Mouse (Mus musculus) hindbrain, embryonic 16.5 days (tissue): ENCODE results near the gene Afg1l. TPM values are rescaled to one million over a fixed set of nuclear protein-coding genes. Genes with fewer than 3 reads are reported as not detected.

Source experiments
- ATAC-seq: fragments of 200-750 bp; cut with Nextera tagmentation; 2 replicates; pipeline ENCODE4 v1.8.0; 2017; ENCODE audit warnings: moderate TSS enrichment, moderate library complexity
- H3K27ac ChIP-seq: fragments of 300-500 bp; sonication (generic); 2 replicates; pipeline ENCODE4 v1.5.1; 2014; ENCODE audit warnings: low read depth, mild to moderate bottlenecking, control low read depth, low read length, moderate library complexity
- H3K27me3 ChIP-seq: fragments of 300-500 bp; sonication (generic); replicated peaks from 2 replicates; pipeline ENCODE4 v1.6.1; 2014; ENCODE audit warnings: low read length; ENCODE audit not compliant: control insufficient read depth, insufficient read depth
- H3K36me3 ChIP-seq: fragments of 300-500 bp; sonication (generic); 2 replicates; pipeline ENCODE4 v1.6.1; 2014; ENCODE audit warnings: mild to moderate bottlenecking, low read length, moderate library complexity, mixed read lengths; ENCODE audit not compliant: control insufficient read depth, insufficient read depth
- H3K4me1 ChIP-seq: fragments of 300-500 bp; sonication (generic); 2 replicates; pipeline ENCODE4 v1.6.1; 2014; ENCODE audit warnings: low read depth, low read length; ENCODE audit not compliant: control insufficient read depth, insufficient read depth
- H3K4me2 ChIP-seq: fragments of 300-500 bp; sonication (generic); 2 replicates; pipeline ENCODE4 v1.6.1; 2014; ENCODE audit warnings: mild to moderate bottlenecking, low read length, control low read depth, moderate library complexity
- H3K4me3 ChIP-seq: fragments of 300-500 bp; sonication (generic); 2 replicates; pipeline ENCODE4 v1.5.1; 2014; ENCODE audit warnings: mild to moderate bottlenecking, low read length, control low read depth, moderate library complexity
- H3K9ac ChIP-seq: fragments of 300-500 bp; sonication (generic); 2 replicates; pipeline ENCODE4 v1.6.1; 2014; ENCODE audit warnings: low read depth, mild to moderate bottlenecking, control low read depth, low read length, moderate library complexity
- H3K9me3 ChIP-seq: fragments of 300-500 bp; sonication (generic); 2 replicates; pipeline ENCODE4 v1.6.1; 2014; ENCODE audit warnings: mild to moderate bottlenecking, low read length, moderate library complexity; ENCODE audit not compliant: control insufficient read depth
- WGBS: fragments of 180-500 bp; shearing (Covaris S2); extraction: QIAGEN DNeasy Blood & Tissue Kit; methylation state at CpG from one replicate; pipeline ENCODE4 v1.1.7; 2014; 5-methylcytosine and 5-hydroxymethylcytosine counted together
- polyA plus RNA-seq: library from polyadenylated mRNA; unstranded; fragments of >200 nt; fragmentation: Nextera tagmentation; extraction: Ambion mirVana; gene quantifications from 2 replicates; pipeline ENCODE4 v1.2.1, GENCODE M21; 2015

The Afg1l gene
- polyA plus RNA-seq, 1 experiment from 2014 or later: 10.1 TPM

GRCm38 (mm10) chr10:42277476-42278306 is 200.7 kb downstream of the Afg1l start:
- Histone ChIP-seq H3K36me3 (no peaks in the 10 kb centered on the region), H3K27ac (peak overlapping the region; percentile 98), H3K4me1 (peaks cover 24% of the 10 kb centered on the region), H3K9me3 (no peaks in the 10 kb centered on the region), H3K9ac (peak overlapping the region; percentile 88), H3K4me2 (peak overlapping the region; percentile 96), H3K27me3 (no peaks in the 10 kb centered on the region; the same call in 1 of the 2 replicates), H3K4me3 (peak overlapping the region; percentile 91)
- WGBS: under 1% methylated on average over 66 of the region's 78 CpGs
- peak; percentile 94 for ATAC-seq

- peak within 1 kb of the TSS; percentile 91 for H3K4me3 ChIP-seq
- no peaks in the 10 kb centered on the region; the same call in 1 of the 2 replicates for H3K27me3 ChIP-seq
- H3K9ac ChIP-seq: peak within 1 kb of the TSS; percentile 88
- peak within 1 kb of the TSS; percentile 98 for H3K27ac ChIP-seq
- H3K9me3 ChIP-seq: no peaks in the 10 kb centered on the region
- ATAC-seq: peak; percentile 80
- under 1% methylated on average over 66 of the region's 88 CpGs for WGBS
- H3K36me3 ChIP-seq: no peaks in the 10 kb centered on the region
- H3K4me2 ChIP-seq: peak within 1 kb of the TSS; percentile 82
- H3K4me1 ChIP-seq: peaks cover 24% of the 10 kb centered on the region
Measured at GRCm38 (mm10) chr10:42276507-42277345, 201.6 kb downstream of the Afg1l start, which contains the start of gene Foxo3. Foxo3 (minus strand) TSS chr10:42276755.

GRCm38 (mm10) chr10:42275871-42276501 is 202.4 kb downstream of the Afg1l start:
- ATAC-seq: peak; percentile 3
- no peaks in the 10 kb centered on the region; the same call in 1 of the 2 replicates for H3K27me3 ChIP-seq
- peak overlapping the region; percentile 82 for H3K4me2 ChIP-seq
- H3K27ac ChIP-seq: peak overlapping the region; percentile 98
- 1% methylated on average over 26 of the region's 40 CpGs for WGBS
- no peaks in the 10 kb centered on the region for H3K9me3 ChIP-seq
- H3K4me3 ChIP-seq: peak overlapping the region; percentile 91
- H3K36me3 ChIP-seq: no peaks in the 10 kb centered on the region
- peaks cover 27% of the 10 kb centered on the region for H3K4me1 ChIP-seq
- peak overlapping the region; percentile 88 for H3K9ac ChIP-seq

GRCm38 (mm10) chr10:42275401-42275870 is 202.9 kb downstream of the Afg1l start:
- Histone ChIP-seq H3K36me3 (no peaks in the 10 kb centered on the region), H3K27me3 (no peaks in the 10 kb centered on the region; the same call in 1 of the 2 replicates), H3K4me2 (peak overlapping the region; percentile 82), H3K4me1 (peaks cover 27% of the 10 kb centered on the region), H3K9ac (peak overlapping the region; percentile 88), H3K4me3 (peak overlapping the region; percentile 91), H3K27ac (peak overlapping the region; percentile 98), H3K9me3 (no peaks in the 10 kb centered on the region)
- WGBS: 0% methylated on average over 18 of the region's 54 CpGs
- no peak for ATAC-seq

- 1% methylated on average over 60 of the region's 65 CpGs for WGBS
- H3K9me3 ChIP-seq: no peaks in the 10 kb centered on the region
Measured at GRCm38 (mm10) chr10:42274712-42275400, 203.5 kb downstream of the Afg1l start.

GRCm38 (mm10) chr10:42273760-42274691 is 204.3 kb downstream of the Afg1l start:
- Histone ChIP-seq H3K9ac (peak overlapping the region; percentile 88), H3K36me3 (no peaks in the 10 kb centered on the region), H3K9me3 (no peaks in the 10 kb centered on the region), H3K4me1 (peaks cover 27% of the 10 kb centered on the region), H3K27me3 (no peaks in the 10 kb centered on the region), H3K27ac (peak overlapping the region; percentile 48; the same call in 1 of the 2 replicates), H3K4me3 (peak overlapping the region; percentile 91), H3K4me2 (peak overlapping the region; percentile 82)
- WGBS: 10% methylated on average over 21 of the region's 21 CpGs
- ATAC-seq: no peak

More at GRCm38 (mm10) chr10:42274712-42275400, 203.5 kb downstream of the Afg1l start:
- H3K27ac ChIP-seq: peak overlapping the region; percentile 98; the same call in 1 of the 2 replicates
- no peaks in the 10 kb centered on the region for H3K27me3 ChIP-seq
- peak overlapping the region; percentile 82 for H3K4me2 ChIP-seq
- no peaks in the 10 kb centered on the region for H3K36me3 ChIP-seq
- peaks cover 27% of the 10 kb centered on the region for H3K4me1 ChIP-seq
- peak overlapping the region; percentile 88 for H3K9ac ChIP-seq
- no peak for ATAC-seq
- peak overlapping the region; percentile 91 for H3K4me3 ChIP-seq

GRCm38 (mm10) chr10:42273403-42273759 is 205.0 kb downstream of the Afg1l start:
- peak overlapping the region; percentile 91 for H3K4me3 ChIP-seq
- no peaks in the 10 kb centered on the region for H3K36me3 ChIP-seq
- 71% methylated on average over 6 of the region's 6 CpGs for WGBS
- no peaks in the 10 kb centered on the region for H3K9me3 ChIP-seq
- no peak for ATAC-seq
- no peaks in the 10 kb centered on the region for H3K27me3 ChIP-seq
- H3K9ac ChIP-seq: peak overlapping the region; percentile 39; the same call in 1 of the 2 replicates
- H3K4me2 ChIP-seq: peak overlapping the region; percentile 82
- peaks cover 24% of the 10 kb centered on the region for H3K4me1 ChIP-seq
- H3K27ac ChIP-seq: no peak overlapping the region
